Mouse (Mus musculus) lung, postnatal 25 days (tissue): ENCODE measurements around the gene Hmga2.

Experiments
- DNase-seq: peaks from one replicate; pipeline ENCODE4 v3.0.0; 2022; ENCODE audit warnings: low spot score

Hmga2 gene

GRCm38 (mm10) chr10:120473218-120473617, 3.1 kb downstream of the Hmga2 start:
- no peak for DNase-seq

GRCm38 (mm10) chr10:120472606-120473005, 3.7 kb downstream of the Hmga2 start:
- no peak for DNase-seq

GRCm38 (mm10) chr10:120465121-120465520, 11.1 kb downstream of the Hmga2 start:
- DNase-seq, result no peak

- DNase-seq, result no peak
Observed at GRCm38 (mm10) chr10:120461769-120462168, 14.5 kb downstream of the Hmga2 start.

- DNase-seq, result no peak
Observed at GRCm38 (mm10) chr10:120461301-120461700, 15.0 kb downstream of the Hmga2 start.

GRCm38 (mm10) chr10:120458866-120459265, 17.4 kb downstream of the Hmga2 start:
- no peak for DNase-seq

- DNase-seq, result no peak
Observed at GRCm38 (mm10) chr10:120449661-120450284, 26.5 kb downstream of the Hmga2 start.

- DNase-seq, result no peak
Observed at GRCm38 (mm10) chr10:120446799-120447198, 29.5 kb downstream of the Hmga2 start.

- DNase-seq, result no peak
Observed at GRCm38 (mm10) chr10:120446206-120446605, 30.1 kb downstream of the Hmga2 start.

GRCm38 (mm10) chr10:120444463-120445070, 31.7 kb downstream of the Hmga2 start:
- no peak for DNase-seq

- no peak for DNase-seq
Observed at GRCm38 (mm10) chr10:120443757-120444311, 32.4 kb downstream of the Hmga2 start.

GRCm38 (mm10) chr10:120441254-120441653, 35.0 kb downstream of the Hmga2 start:
- DNase-seq, result no peak

GRCm38 (mm10) chr10:120434433-120434832, 41.8 kb downstream of the Hmga2 start:
- DNase-seq, result no peak

GRCm38 (mm10) chr10:120433463-120433815, 42.8 kb downstream of the Hmga2 start:
- no peak for DNase-seq

GRCm38 (mm10) chr10:120432731-120433462, 43.4 kb downstream of the Hmga2 start:
- DNase-seq, result no peak

- DNase-seq, result no peak
Observed at GRCm38 (mm10) chr10:120432081-120432480, 44.2 kb downstream of the Hmga2 start.

- DNase-seq, result no peak
Observed at GRCm38 (mm10) chr10:120431435-120431834, 44.8 kb downstream of the Hmga2 start.

GRCm38 (mm10) chr10:120430422-120430821, 45.8 kb downstream of the Hmga2 start:
- DNase-seq, result no peak

GRCm38 (mm10) chr10:120429758-120430259, 46.5 kb downstream of the Hmga2 start:
- no peak for DNase-seq

GRCm38 (mm10) chr10:120429199-120429551, 47.1 kb downstream of the Hmga2 start:
- no peak for DNase-seq

GRCm38 (mm10) chr10:120428430-120429198, 47.7 kb downstream of the Hmga2 start:
- DNase-seq, result peak; percentile 13

- no peak for DNase-seq
Observed at GRCm38 (mm10) chr10:120426086-120426610, 50.1 kb downstream of the Hmga2 start.
